Mouse (Mus musculus) adrenal gland, adult 8-10 months (tissue): Measurements from ENCODE around the gene Pmvk. TPM values are rescaled to one million over a fixed set of nuclear protein-coding genes. Genes with fewer than 3 reads are reported as not detected.
"Not testable (repeated sequence)": the region's sequence is repeated elsewhere in the genome, so short reads cannot be mapped to it uniquely, and the experiment has no call there.

Experiments
- DNase-seq: peaks from one replicate; pipeline ENCODE4 v3.0.0; 2022
- total RNA-seq, 4 experiments: library from RNA; stranded (reverse); gene quantifications; 2 replicates each; pipeline ENCODE4 v1.2.4; 2022

Gene Pmvk
- total RNA-seq, 4 experiments from 2014 or later = 14.3 to 19.5 (median 15.7) TPM

DNA sequence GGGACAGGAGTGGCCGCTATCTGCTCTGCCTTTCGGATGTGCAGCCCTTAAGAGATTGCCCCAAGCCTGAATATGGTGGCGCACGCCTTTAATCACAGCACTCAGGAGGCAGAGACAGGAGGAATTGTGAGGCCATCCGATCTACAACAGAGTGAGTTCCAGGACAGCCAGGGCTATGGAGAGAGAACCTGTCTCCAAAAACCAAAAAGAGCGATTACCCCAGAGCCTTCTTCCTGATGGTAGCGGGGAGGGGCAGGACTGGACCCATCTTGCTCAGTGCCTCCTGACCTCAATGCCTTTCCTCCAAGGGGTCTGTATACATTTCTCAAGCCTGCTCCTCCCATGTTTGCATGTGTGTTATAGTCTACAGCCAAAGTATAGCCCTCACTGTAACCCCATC, 25.3 kb upstream of the Pmvk start:
- DNase-seq = not testable (repeated sequence)

DNA sequence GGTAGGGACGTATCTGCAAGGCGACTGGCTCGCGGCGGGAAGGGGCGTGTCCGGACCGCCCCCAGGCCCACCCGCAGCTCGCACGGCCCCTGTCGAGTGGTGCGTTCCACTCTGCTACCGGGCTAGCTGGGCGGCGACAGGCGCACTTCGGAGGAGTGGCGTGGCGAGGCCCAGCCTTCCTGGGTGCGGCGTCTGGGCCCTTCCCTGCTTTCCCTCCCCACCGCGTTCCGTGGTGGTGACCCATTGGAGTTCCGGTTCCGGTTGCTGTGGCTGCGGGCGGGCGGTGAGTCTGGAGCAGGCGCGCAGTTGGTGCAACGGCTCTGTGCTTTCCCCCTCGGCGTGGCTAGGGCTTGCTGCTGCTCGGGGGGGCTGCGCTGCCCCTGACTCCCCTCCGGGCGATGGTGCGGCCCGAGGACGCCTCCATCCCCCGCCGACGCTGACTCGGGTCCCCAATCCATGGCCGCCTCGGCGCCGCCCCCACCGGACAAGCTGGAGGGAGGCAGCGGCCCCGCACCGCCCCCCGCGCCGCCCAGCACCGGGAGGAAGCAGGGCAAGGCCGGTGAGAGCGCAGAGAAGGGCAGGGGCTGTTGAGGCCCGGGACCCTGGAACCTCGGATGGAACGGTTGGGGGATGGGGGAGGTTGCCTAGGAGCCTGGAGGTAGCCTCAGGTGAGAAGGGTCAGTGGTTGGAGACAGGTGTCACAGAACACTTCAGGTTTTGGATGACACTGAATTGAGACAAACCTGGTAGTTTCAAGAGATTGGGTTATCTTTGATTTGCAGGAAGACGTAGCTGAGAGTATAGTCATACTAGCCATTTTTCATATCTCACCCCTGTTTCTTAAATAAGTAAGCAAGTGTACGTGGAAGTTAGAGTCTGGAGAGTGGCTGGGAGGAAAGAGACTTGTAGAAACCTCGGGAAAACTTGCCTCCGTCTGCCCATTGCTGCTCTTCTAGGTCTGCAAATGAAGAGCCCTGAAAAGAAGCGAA, 23.9 kb upstream of the Pmvk start, which contains the start of gene Pygo2:
Gene Pygo2, plus strand, starts transcription at position 44 of the 989 bp plus-strand sequence.
- peak; percentile 96 for DNase-seq

DNA sequence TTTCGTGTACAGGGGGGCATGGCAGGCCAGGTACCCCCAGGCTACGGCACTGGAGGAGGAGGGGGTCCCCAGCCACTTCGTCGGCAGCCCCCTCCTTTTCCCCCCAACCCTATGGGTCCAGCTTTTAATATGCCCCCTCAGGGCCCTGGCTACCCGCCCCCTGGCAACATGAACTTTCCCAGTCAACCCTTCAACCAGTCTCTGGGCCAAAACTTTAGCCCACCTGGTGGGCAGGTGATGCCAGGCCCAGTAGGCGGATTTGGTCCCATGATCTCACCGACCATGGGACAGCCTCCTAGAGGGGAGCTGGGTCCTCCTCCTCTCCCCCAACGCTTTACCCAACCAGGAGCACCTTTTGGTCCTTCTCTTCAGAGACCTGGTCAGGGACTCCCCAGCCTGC, 21.7 kb upstream of the Pmvk start:
- no peak for DNase-seq

DNA sequence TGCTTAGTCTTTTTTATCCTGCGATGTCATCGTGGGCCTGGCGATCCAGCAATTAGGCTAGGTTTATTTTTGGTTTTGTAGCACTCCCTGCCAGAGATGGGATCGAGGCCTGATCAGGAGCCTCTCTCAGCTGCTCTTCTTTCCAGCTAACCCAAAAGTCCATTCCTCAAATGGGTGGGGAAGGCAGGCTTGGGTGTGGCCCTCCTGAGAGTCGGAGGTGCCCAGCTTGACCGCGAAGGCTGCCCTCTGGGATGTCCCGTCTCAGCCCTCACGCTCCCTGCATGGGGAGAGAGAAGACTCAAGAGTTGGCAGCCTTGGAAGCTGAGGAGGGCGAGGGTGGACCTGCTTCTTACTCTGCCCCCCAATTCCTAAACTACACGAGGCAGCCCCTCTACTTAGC, 19.8 kb upstream of the Pmvk start:
- no peak for DNase-seq

DNA sequence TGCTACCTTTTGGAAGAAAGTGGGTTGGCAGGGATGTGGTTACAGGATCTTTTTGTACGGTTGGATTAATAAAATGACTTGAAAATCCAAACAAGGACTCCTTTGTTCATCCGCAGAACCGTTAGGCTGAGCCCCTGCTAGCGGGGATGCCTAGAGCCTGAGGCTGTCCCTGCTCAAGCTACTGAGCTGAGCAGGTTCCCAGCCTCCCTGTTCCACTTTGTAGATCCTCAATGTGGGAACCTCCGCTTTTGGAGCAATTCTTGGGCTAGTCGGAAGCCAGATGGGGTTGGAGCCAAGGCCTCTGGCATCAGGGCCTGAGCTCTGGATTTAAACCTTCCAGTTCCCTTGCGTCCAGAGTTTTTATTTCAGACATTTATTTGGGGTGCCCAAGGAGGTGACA, 19.3 kb upstream of the Pmvk start:
- no peak for DNase-seq

DNA sequence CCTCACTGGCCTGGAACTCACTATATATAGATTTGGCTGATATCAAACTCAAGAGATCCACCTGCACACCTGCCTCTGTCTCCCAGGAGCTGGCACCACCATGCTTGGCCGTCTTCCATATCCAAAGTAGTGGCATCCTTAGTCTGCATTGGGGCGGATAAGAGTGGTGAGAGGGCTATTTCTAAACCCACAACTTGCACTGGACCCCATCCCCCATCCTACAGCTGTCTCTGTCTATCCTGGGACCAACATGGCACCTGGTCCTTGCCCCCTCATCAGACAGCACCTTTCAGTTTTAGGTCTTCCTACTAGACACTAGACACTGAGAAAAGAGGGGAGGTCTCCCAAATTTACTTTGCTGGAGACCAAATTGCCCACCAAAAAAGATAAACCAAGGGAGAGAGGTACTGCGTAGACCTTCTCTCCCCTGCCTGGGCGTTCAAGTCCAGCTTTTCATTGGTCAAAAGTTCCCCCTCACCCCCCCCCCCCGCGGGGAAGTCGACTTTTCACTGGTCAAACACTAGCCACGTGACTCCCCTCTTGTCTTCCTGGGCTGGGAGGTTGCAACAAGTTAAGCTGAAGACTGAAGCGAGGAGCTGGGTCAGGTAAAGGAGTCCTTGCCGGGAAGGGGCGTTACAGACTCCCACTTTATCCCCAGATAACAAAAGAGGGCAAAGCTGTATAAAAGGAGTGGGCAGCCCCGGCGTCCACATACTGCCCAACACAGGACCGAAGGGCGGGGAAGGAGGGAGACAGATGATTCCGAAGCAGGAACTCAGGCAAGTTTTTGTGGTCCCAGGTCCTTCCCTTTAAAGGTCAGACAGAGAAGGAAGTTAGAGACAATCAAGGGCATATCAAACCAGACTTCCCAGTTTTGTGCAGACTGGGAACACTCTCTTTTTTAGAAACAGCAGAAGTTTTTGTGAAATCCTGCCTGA, 17.9 kb upstream of the Pmvk start, which contains the start of gene Pbxip1:
Gene Pbxip1, plus strand, starts transcription at position 531 of the 938 bp plus-strand sequence.
- no peak for DNase-seq

DNA sequence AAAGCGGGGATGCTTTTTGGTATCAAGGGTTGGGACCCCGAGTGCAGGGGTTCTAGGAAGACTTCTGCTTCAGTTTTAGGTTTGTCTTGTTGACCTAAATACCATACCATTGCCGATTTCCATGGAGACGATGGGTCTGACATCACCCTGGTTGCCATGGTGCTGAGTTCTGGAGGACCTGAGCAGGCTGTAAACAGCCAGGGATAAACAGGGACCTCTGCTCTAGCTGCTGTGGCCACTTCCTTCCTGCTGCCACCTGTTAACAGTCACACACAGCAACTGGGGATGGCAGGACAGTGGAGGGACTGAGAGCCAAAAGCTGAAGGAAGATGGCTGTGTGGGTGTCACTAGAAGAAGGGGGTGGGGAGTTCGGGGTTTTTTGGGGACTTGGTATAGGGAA, 17.1 kb upstream of the Pmvk start:
- DNase-seq = no peak

DNA sequence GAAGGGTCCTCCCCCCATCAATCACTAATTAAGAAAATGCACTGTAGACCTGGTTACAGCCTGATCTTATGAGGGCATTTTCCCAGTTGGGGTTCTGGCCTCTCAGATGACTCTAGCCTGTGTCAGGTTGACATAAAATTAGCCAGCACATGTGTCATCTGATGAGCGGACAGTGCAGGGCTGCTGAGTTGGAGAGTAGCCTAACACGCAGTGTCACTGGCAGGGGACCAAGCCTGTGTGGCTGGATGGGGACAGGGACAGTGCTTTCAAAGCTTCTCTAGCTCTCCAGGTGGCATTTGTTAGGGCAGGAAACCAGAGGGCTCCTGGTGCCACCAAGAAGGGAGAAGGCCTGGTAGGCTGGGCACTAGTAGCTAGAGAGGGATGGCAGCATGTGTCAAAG, 13.7 kb upstream of the Pmvk start:
- DNase-seq = no peak

DNA sequence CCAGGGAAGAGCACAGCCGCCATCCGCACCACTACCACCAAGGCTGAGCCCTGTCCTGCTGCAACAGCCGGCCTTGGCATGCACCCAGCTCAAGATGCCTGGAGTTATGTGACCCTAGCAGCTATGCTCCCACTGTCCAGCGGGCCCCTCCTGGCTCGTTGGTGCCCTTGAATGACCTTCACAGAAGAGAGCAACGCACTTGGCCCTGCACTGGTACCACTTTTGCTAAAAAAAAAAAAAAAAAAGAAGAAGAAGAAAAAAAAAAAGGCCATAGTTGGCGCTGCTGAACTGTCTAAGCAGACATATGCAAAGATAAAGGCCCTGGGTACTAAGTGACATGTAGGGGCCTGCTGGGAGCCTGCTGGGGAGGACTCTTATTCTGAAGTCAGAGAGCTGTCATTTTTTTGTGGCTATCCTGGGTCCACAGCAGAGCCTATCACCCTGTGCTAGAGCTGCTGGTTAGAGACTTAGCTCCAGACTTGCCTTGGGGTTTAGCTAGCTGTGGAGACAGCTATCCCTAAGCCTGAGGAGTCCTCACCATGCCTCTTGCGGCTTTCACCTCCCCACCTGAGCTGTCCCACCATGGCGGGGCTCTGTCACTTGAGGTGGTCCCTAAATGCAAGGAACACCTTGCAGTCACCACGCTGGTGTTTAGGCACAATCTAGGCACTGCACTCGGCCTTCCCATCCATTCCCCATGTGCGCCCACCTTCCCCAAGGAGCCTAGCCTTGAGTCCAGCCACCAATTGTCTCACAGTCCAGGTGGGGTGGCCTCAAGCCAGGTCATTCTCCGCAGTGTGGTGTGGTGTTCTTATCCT, 5.4 kb upstream of the Pmvk start:
- no peak for DNase-seq

DNA sequence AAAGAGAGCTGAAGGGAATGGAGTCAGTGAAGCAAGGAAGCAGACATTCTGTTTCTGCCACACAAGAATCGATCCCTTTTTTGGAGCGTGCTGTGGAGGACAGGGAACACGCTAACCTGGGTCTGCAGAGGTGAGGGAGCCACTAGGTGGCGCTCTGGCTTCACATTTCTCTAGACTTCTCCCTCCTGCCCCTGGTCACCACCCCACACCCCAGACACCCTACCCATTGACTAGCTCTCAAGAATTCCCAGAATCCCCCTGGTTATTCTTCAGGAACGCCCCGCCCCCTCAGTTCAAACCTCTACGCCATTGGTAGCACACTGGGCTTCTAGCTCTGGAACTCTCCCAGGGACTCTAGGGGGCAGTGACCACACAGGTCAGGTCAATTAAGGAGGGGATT, 4.8 kb upstream of the Pmvk start:
- no peak for DNase-seq

DNA sequence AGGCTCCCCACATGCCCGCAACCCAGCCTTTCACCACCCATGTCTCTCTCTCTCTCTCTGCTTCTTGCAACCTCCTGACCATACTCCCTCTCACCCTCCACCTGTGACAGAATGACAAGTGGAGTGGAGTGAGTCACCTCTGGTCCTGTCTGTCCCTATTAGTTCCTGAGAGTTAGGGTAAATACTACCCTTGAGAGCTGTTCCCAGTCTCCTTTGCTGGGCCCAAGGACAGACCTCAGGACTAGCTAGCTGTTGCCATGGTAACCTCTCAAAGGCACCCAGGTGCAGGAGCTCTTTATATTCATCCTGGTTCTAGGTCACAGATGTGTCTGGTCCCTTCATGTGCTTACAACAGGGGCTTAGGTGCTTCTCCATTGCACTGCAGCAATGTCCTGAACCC, 2.4 kb upstream of the Pmvk start:
- no peak for DNase-seq

DNA sequence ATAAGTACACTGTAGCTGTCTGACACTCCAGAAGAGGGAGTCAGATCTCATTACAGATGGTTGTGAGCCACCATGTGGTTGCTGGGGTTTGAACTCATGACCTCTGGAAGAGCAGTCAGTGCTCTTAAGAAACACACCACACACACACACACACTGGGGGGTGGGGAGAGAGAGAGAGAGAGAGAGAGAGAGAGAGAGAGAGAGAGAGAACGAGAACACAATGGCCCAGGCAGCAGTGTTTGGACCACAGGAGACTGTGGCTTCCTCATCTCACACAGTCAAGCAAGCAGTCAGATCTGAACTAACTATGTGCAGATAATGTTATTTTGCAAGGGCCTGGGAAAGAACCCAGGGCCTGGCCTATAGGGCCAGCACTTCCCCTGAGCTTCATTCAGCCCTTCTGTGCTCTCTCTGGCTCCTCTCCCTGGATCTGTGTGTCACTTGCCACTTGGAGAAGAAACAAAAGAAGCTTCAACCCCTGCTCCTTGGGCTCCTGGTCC, 1.5 kb downstream of the Pmvk start:
- no peak for DNase-seq

DNA sequence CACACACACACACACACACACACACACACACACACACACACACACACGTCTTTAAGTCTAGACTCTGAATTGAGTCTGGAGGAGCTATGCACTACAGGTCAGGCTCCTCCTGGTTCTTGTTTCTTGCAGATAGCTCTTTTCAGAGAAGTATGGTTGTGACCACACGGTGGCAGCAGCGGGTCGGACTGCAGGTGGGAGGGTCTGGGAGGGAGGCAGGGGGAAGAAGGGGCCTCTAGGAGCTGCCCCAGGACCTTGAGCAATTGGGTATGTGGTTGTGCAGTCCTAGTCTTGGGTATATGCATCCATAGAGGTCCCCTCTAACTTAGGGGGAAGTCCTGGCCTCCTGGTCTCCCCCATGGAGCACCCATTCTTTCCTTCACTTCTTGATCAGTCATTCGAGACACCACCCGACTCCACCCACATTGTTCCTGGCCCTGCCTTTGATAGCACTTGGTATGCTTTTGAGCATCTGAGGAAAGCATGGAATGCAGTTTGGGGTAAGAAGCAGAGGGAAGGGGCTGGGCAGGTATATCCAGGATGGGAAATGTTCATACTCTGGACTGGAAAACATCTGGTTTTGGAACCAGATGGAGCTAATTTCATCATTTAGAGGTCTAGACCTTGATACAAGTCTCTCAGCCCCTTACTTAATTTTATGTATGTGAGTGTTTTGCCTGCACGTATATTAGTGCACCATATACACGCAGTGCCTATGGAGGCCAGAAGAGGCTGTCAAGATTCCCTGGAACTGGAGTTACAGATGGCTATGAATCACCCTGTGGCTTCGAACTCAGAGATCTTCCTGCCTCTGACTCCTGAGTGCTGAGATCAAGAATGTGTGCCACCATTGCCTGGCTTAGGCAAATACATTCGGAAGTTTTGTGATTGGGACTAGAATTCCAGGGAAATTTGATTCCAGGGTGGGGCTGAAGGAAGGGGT, 2.7 kb downstream of the Pmvk start:
- DNase-seq = no peak

DNA sequence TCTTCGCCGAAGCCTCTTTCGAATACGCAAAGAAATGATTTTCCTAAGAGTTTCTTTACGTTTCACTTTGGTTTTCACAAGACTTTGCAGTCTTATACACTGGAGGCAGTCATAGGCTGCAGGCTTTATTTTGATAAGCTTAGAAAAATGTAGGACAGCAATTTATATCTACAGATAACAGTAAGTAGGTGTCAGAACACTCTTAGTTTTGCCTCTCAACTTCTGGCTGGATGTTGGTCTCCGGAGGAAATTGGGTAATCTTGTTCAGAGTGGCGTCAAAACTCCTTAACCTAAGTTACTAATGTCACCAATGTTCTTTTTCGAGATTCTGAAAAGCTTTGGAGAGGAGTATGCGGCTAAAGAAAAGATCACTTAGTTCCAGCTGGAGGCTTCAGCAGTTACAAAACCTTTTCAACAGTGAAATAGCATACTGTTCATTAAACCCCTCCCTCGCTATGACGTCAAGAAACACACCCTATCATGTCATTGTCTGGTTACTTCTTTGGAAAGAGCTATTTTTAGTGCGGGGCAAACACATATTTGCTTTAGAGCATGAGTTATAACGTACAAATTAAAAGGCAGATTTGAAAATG, 4.1 kb downstream of the Pmvk start:
- DNase-seq = no peak

DNA sequence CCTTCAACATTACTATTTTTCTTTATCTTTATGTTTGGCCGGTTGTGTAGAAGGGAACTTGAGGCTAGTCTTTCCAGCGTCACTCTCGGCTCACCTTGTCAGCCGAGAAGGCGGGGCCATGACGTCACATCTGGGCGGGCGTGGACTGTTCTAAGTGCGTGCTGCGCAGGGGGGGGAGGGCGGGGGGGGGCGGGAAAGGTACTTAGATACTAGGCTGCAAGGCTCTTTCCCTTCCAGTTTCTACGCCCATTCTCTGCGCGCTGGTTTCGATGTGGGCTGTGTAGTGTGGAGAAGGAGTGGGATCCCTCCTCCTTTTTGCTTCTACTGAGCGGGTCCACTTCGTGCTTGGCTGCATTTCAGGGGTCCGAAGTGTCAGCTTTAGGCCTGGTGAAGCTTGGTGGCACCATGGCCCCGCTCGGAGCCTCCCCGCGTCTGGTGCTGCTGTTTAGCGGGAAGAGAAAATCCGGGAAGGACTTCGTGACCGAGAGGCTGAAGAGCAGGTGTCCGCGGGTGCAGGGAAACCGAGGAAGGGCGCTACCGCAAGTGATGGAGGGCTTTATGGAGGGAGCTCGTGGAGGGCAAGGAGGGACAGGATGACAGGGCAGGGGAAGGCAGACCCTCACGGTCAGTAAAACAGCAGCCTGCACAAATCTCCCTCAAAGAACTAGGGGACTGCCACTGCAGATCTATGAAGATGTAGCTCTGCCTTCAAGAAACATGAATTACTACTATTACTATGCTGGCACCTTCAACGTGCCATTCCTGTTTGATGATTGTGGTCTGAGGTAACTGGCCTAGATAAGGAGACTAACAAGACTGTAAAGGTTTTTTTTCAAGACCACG, 4.8 kb downstream of the Pmvk start:
- DNase-seq = peak; percentile 83

DNA sequence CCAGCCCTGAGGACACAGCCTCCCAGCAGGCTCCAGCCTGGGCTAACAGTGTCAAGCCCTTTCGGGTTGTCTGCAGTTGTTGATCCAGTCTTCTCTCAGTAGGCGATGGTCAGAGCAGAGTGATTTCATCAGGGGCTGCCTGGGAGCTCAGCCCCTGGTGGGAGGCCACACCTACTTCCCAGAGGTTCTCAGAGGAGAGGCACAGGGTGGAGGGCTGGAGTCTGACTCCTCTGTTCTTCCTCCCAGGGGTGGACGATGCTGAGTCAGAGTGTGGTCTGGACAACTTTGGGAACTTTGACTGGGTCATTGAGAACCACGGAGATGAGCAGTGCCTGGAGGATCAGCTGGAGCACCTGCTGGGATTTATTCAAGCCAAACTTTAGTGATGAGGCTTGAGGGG, 13.9 kb downstream of the Pmvk start:
- no peak for DNase-seq

DNA sequence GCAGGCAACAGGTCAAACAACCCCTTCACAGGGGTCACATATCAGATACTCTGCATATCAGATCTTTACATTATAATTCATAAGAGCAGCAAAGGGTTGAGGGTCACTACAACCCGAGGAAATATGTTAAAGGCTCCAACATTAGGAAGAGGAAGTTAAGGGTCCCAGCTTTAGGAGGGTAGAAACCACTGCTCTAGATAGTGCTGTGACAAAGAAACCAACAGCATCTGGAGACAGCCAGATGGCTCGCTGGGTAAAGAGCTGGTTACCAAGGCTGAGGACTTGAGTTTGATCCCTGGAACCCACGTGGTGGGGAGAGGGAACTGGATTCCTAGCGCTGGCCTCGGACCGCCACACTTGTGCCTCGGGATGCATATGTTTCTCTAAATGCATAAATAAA, 17.9 kb downstream of the Pmvk start:
- DNase-seq = no peak

DNA sequence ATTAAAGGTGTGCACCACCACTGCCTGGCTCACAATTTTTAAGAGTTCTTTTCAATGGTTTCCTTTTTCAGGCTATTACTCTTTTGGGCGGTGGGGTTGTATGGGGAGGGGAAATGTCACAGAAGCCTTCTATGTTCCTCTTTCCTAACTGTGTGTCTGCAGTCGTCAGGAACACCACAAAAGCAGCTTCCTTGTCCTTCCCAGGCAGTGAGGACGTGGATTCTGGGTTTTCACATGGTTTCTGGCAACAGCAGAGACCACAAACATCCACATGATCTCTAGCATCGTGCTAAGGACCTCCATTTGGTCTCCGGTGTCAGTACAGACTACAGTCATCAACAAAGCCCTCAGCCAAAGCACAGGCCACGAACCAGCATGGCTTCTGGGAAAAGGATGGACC, 19.5 kb downstream of the Pmvk start:
- DNase-seq = no peak

DNA sequence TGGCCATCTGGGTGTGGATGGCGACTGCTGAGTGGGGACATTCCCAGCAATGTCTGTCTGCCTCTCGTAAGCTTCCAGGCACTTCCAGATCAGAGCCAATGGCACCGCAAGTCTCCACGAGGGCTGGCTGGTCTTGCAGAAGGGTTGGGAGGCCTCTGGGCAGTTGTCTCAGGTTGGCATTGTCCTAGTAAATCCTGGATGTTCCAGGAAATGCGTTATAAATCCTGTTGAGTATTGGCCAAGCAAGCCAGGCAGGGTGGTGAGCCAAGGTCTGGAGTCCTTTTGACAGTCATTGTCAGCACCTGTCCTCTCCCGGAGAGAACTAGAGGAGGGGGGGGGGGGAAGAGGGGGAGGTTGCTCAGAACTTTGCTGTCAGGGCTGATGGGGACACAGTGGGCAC, 24.7 kb downstream of the Pmvk start:
- no peak for DNase-seq
